Mouse (Mus musculus): ENCODE results near the gene Amd1. TPM values are rescaled to one million over a fixed set of nuclear protein-coding genes. Genes with fewer than 3 reads are reported as not detected.
"Not testable (repeated sequence)": the region's sequence is repeated elsewhere in the genome, so short reads cannot be mapped to it uniquely, and the experiment has no call there.

Gene Amd1
- polyA plus RNA-seq, 1 experiment from 2014 or later = 59.1 TPM

DNA sequence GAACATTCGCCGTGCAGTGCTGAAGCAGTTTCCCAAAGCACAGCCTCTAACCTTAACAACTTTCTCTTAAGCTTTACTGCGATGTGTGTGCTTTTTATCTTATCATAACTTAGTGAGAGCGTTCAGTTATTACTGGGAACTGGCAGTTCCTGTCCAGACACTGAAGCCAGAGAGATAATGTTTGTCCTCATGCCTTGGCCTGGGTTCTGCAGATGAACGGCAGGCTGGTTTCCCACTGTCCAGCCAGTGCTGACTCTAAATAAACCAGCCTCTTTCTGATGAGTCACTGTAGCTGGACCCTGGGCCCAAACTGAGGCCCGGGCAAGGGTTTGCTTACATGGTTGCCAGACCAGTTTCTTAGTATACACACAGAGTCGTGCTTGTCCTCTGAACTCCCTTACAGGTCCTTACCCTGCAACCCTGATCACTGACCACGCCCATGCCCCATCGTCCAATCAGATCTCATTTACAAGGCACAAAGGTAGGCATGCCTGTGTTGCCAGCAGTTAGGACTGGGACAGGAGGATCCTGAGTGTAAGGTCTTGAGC, 26.1 kb upstream of the Amd1 start:
- peak; percentile 87 for DNase-seq (ENCODE audit: low spot score)
- Histone ChIP-seq H3K4me1 (peaks cover 8% of the 10 kb centered on the region; the same call in 1 of the 2 replicates), H3K36me3 (no peaks in the 10 kb centered on the region), H3K9me3 (0 out of 2 replicates have a peak, but pooled peaks cover 5% of the 10 kb centered on the region), H3K27ac (peak overlapping the region; percentile 30; the same call in 1 of the 2 replicates), H3K27me3 (ENCODE audit: insufficient read depth, poor library complexity, severe bottlenecking) (no peaks in the 10 kb centered on the region), H3K4me3 (no peak overlapping the region)
- 40% methylated on average over 9 of the region's 9 CpGs for WGBS

- 88% methylated on average over 10 of the region's 10 CpGs for WGBS
- Histone ChIP-seq H3K4me3 (no peak overlapping the region), H3K9me3 (no peaks in the 10 kb centered on the region), H3K27me3 (ENCODE audit: insufficient read depth, poor library complexity, severe bottlenecking) (no peaks in the 10 kb centered on the region), H3K27ac (no peak overlapping the region), H3K4me1 (peaks cover 4% of the 10 kb centered on the region; the same call in 1 of the 2 replicates), H3K36me3 (no peaks in the 10 kb centered on the region)
- DNase-seq (ENCODE audit: low spot score) = no peak
Observed at GRCm38 (mm10) chr10:40320306-40320705, 18.3 kb upstream of the Amd1 start.

DNA sequence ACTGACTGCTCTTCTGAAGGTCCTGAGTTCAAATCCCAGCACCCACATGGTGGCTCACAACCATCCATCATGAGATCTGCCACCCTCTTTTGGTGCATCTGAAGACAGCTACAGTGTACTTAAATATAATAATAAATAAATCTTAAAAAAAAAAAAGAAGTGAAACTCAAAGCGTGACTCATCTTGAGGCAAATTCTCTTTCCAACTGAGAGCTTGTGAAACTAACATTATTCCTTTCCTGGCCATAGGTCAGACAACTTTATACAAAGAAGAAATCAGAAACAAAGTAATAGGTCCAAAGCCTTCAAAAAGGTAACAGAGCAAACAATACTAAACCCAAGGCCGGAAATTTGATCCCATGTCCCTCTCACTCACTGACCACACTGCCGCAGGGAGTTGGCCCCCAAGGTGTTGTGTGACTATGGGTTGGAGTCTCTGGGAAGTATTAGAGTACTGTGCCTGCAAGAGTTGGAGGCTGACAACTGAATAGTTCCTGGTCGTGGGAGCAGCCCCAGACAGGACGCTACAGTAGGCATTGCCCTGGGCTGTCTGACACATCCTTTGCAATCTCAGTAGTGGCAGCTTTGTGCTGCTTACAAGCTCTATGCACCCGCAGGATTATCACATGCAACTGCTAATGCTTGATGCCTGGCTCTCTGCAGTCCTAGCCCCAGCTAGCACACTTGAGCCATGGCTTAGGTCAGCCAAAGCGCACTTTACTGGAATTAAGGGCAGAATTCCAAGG, 15.0 kb upstream of the Amd1 start:
- Histone ChIP-seq H3K4me3 (no peak overlapping the region), H3K36me3 (no peaks in the 10 kb centered on the region), H3K27me3 (ENCODE audit: insufficient read depth, poor library complexity, severe bottlenecking) (no peaks in the 10 kb centered on the region), H3K9me3 (no peaks in the 10 kb centered on the region), H3K4me1 (peaks cover 15% of the 10 kb centered on the region; the same call in 1 of the 2 replicates), H3K27ac (no peak overlapping the region)
- DNase-seq (ENCODE audit: low spot score) = no peak
- 37% methylated on average over 7 of the region's 7 CpGs for WGBS

DNA sequence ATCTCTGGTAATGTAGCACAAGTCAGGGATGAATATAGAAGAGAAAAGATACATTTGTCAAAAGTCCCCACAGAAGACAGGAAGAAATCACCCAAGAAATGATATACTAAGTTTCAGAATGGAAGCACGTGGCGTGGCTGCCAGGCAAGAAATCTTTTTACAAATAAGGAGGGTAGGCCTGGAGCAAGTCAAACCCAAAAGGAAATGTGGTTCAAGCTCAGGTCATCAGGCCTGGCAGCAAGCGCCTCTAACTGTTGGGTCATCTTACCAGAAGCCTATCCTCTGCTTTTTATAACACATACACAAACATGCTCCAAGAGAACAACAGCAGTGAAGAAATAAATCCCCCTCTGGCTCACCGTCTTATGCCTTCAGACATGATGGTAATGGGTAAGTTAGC, 10.8 kb upstream of the Amd1 start:
- Histone ChIP-seq H3K4me3 (no peak overlapping the region), H3K27ac (peak overlapping the region; percentile 31; the same call in 1 of the 2 replicates), H3K27me3 (ENCODE audit: insufficient read depth, poor library complexity, severe bottlenecking) (no peaks in the 10 kb centered on the region), H3K9me3 (no peaks in the 10 kb centered on the region), H3K36me3 (no peaks in the 10 kb centered on the region), H3K4me1 (peaks cover 24% of the 10 kb centered on the region; the same call in 1 of the 2 replicates)
- no peak for DNase-seq (ENCODE audit: low spot score)
- 58% methylated on average over 4 of the region's 4 CpGs for WGBS

DNA sequence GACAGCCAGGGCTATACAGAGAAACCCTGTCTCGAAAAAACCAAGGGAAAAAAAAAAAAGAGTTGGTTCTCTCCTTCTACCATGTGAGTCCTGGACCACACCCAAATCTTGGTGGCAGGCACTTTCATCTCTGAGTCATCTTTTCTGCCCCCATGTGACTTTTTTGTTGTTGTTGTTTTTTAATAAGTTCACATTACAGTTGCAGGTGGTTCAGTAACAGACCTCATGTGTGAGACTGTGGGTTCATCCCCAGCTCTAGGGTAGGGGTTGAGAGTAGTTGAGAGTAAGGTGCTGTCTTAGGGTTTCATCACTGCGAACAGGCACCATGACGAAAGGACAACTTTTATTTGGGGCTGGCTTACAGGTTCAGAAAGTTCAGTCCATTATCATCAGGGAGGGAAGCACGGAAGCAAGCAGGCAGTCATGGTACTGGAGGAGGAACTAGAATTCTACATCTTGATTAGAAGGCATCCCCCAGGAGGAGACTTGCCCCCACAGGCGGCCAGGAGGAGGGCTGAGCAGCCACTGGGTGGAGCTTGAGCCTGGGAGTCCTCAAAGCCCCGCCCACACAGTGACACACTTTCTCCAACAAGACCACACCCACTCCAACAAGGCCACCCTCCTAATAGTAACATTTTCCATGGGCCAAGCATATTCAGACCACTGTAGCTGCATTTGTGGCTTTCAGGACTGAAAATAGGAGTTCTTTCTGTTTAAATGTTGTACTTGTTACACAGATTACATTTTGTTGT, 8.1 kb upstream of the Amd1 start:
- H3K4me1 ChIP-seq = peaks cover 20% of the 10 kb centered on the region; the same call in 1 of the 2 replicates
- peak; percentile 91 for DNase-seq (ENCODE audit: low spot score)
- H3K27me3 ChIP-seq (ENCODE audit: insufficient read depth, poor library complexity, severe bottlenecking) = no peaks in the 10 kb centered on the region
- no peaks in the 10 kb centered on the region for H3K9me3 ChIP-seq
- WGBS = 47% methylated on average over 6 of the region's 6 CpGs
- no peak overlapping the region for H3K27ac ChIP-seq
- no peaks in the 10 kb centered on the region for H3K36me3 ChIP-seq
- no peak overlapping the region for H3K4me3 ChIP-seq

- DNase-seq (ENCODE audit: low spot score) = no peak
Observed at GRCm38 (mm10) chr10:40307826-40308583, 6.0 kb upstream of the Amd1 start.

DNA sequence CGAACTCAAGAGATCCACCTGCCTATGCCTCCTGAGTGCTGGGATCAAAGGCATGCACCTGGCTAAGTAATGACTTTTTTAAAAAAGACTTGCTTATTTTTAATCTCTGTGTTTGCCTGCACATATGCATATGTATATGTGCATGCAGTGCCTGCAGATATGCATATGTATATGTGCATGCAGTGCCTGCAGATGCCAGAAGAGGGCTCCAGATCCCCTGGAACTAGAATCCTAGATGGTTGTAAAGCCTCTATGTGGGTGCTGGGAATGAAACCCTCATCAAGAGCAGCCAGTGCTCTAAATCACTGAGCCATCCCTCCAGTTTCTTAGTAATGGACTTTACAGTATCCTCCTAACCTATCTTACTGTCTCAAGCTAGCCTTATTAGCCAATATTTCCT, 4.0 kb upstream of the Amd1 start:
- WGBS = 85% methylated on average over 1 of the region's 1 CpGs
- no peak overlapping the region for H3K4me3 ChIP-seq

More at GRCm38 (mm10) chr10:40307826-40308583, 6.0 kb upstream of the Amd1 start:
- Histone ChIP-seq H3K4me1 (peaks cover 18% of the 10 kb centered on the region; the same call in 1 of the 2 replicates), H3K27ac (no peak overlapping the region), H3K9me3 (no peaks in the 10 kb centered on the region), H3K4me3 (no peak overlapping the region), H3K27me3 (ENCODE audit: insufficient read depth, poor library complexity, severe bottlenecking) (no peaks in the 10 kb centered on the region), H3K36me3 (no peaks in the 10 kb centered on the region)
- WGBS = 68% methylated on average over 4 of the region's 4 CpGs

DNA sequence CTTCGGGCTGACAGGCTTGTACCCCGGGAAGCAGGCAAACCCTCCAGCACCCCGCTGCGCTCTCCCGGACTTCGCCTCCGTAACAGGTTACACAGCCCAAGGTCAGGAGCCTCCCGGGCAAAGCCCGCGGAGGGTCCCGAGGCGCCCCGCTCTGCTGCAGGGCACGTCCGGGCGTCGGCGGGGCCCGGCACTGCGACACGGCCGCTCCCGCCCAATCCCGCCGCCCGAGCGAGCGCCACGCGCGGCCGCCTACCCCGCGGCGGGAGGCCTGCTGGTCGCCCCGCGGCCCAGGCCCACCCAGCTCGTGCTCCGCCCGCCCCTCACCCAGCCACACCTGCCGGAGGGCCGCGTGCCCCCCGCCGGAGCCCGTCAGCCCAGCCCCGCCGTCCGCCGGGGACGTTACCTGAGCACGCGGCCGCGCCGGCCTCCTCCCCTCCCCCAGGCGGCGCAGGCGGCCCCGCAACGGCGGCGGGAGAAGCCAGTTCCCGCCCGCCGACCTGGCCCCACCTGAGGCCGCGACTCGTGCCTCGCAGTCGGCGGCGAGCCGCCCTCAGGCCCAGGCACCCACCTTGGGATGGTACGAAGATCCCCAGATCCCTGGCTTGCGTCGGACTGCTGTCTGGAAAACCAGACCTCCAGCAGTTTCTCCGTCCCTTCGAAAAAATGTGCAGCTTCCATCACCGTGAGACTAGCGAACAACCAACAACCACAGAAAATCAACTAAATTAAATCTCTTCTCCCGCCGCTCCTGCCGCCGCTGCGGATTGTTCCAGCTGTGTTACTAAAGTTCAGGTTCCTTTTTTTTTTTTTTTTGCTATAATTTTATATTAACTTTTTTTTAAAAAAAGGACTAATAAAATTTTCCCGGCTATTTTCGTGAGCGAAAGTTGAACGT, 558 bp downstream of the Amd1 start:
- H3K36me3 ChIP-seq; H3K9me3 ChIP-seq; H3K27me3 ChIP-seq (ENCODE audit: insufficient read depth, poor library complexity, severe bottlenecking): not testable (repeated sequence)
- under 1% methylated on average over 81 of the region's 91 CpGs for WGBS
- Histone ChIP-seq H3K27ac (peak overlapping the region; percentile 99), H3K4me1 (peaks cover 17% of the 10 kb centered on the region), H3K4me3 (peak overlapping the region; percentile 97)
- peak; percentile 83 for DNase-seq (ENCODE audit: low spot score)

More for the DNA sequence above, 4.0 kb upstream of the Amd1 start:
- Histone ChIP-seq H3K27ac (no peak overlapping the region), H3K4me1 (peaks cover 4% of the 10 kb centered on the region; the same call in 1 of the 2 replicates), H3K36me3 (no peaks in the 10 kb centered on the region), H3K9me3 (no peaks in the 10 kb centered on the region), H3K27me3 (ENCODE audit: insufficient read depth, poor library complexity, severe bottlenecking) (no peaks in the 10 kb centered on the region)
- no peak for DNase-seq (ENCODE audit: low spot score)

GRCm38 (mm10) chr10:40300648-40301171, 1.3 kb downstream of the Amd1 start:
- Histone ChIP-seq H3K27ac (peak overlapping the region; percentile 99), H3K4me3 (peak overlapping the region; percentile 97), H3K4me1 (peaks cover 17% of the 10 kb centered on the region), H3K9me3 (no peaks in the 10 kb centered on the region), H3K27me3 (ENCODE audit: insufficient read depth, poor library complexity, severe bottlenecking) (no peaks in the 10 kb centered on the region), H3K36me3 (0 out of 2 replicates have a peak, but pooled peaks cover 2% of the 10 kb centered on the region)
- DNase-seq (ENCODE audit: low spot score) = peak; percentile 96
- WGBS = under 1% methylated on average over 36 of the region's 36 CpGs

- Histone ChIP-seq H3K4me3 (no peak overlapping the region), H3K27me3 (ENCODE audit: insufficient read depth, poor library complexity, severe bottlenecking) (no peaks in the 10 kb centered on the region), H3K36me3 (peaks cover 48% of the 10 kb centered on the region), H3K9me3 (no peaks in the 10 kb centered on the region), H3K4me1 (no peaks in the 10 kb centered on the region; the same call in 1 of the 2 replicates), H3K27ac (no peak overlapping the region; the same call in 1 of the 2 replicates)
- DNase-seq (ENCODE audit: low spot score) = no peak
- 93% methylated on average over 6 of the region's 6 CpGs for WGBS
Observed at GRCm38 (mm10) chr10:40292640-40293039, 9.3 kb downstream of the Amd1 start.

- H3K36me3 ChIP-seq = peaks cover 57% of the 10 kb centered on the region
- DNase-seq (ENCODE audit: low spot score) = no peak
- 65% methylated on average over 1 of the region's 1 CpGs for WGBS
Observed at GRCm38 (mm10) chr10:40286767-40287166, 15.2 kb downstream of the Amd1 start.

More at GRCm38 (mm10) chr10:40286767-40287166, 15.2 kb downstream of the Amd1 start:
- H3K9me3 ChIP-seq = no peaks in the 10 kb centered on the region
- no peaks in the 10 kb centered on the region for H3K27me3 ChIP-seq (ENCODE audit: insufficient read depth, poor library complexity, severe bottlenecking)
- H3K27ac ChIP-seq = no peak overlapping the region
- H3K4me3 ChIP-seq = no peak overlapping the region
- no peaks in the 10 kb centered on the region for H3K4me1 ChIP-seq

All from heart, embryonic 10.5 days (tissue).